Mouse (Mus musculus) embryonic facial prominence, embryonic 11.5 days (tissue): ENCODE results near the gene Rsrc1. TPM values are rescaled to one million over a fixed set of nuclear protein-coding genes. Genes with fewer than 3 reads are reported as not detected.

Experiments used
- ATAC-seq: fragments of 200-750 bp; cut with Nextera tagmentation; replicated peaks from 2 replicates; pipeline ENCODE4 v1.8.0; 2017; ENCODE audit warnings: low read depth; ENCODE audit not compliant: insufficient number of reproducible peaks, low FRiP score, low TSS enrichment
- DNase-seq: peaks from one replicate; pipeline ENCODE4 v3.0.0-alpha.2; 2015; ENCODE audit warnings: low spot score
- H3K27ac ChIP-seq: fragments of 300-500 bp; sonication (generic); replicated peaks from 2 replicates; pipeline ENCODE4 v1.5.1; 2014; ENCODE audit warnings: mild to moderate bottlenecking, low read depth, low read length, control low read depth
- H3K27me3 ChIP-seq: fragments of 300-500 bp; sonication (generic); 2 replicates; pipeline ENCODE4 v1.6.1; 2014; ENCODE audit warnings: mild to moderate bottlenecking, low read length, moderate library complexity, mixed read lengths; ENCODE audit not compliant: control insufficient read depth, insufficient read depth
- H3K36me3 ChIP-seq: fragments of 300-500 bp; sonication (generic); replicated peaks from 2 replicates; pipeline ENCODE4 v1.6.1; 2014; ENCODE audit warnings: low read depth, mild to moderate bottlenecking, low read length, moderate library complexity, mixed read lengths; ENCODE audit not compliant: control insufficient read depth, insufficient read depth
- H3K4me1 ChIP-seq: fragments of 300-500 bp; sonication (generic); 2 replicates; pipeline ENCODE4 v1.6.1; 2014; ENCODE audit warnings: low read length, mixed read lengths; ENCODE audit not compliant: control insufficient read depth, insufficient read depth
- H3K4me2 ChIP-seq: fragments of 300-500 bp; sonication (generic); 2 replicates; pipeline ENCODE4 v1.6.1; 2014; ENCODE audit warnings: low read depth, mild to moderate bottlenecking, control low read depth, low read length, moderate library complexity
- H3K4me3 ChIP-seq: fragments of 300-500 bp; sonication (generic); 2 replicates; pipeline ENCODE4 v1.5.1; 2014; ENCODE audit warnings: low read depth, low read length, control low read depth
- H3K9ac ChIP-seq: fragments of 300-500 bp; sonication (generic); replicated peaks from 2 replicates; pipeline ENCODE4 v1.6.1; 2014; ENCODE audit warnings: mild to moderate bottlenecking, control low read depth, low read length
- H3K9me3 ChIP-seq: fragments of 300-500 bp; sonication (generic); replicated peaks from 2 replicates; pipeline ENCODE4 v1.6.1; 2016; ENCODE audit warnings: mild to moderate bottlenecking, low read length, inconsistent platforms, mixed read lengths; ENCODE audit not compliant: control insufficient read depth
- WGBS: fragments of 180-500 bp; shearing (Covaris S2); extraction: QIAGEN DNeasy Blood & Tissue Kit; methylation state at CpG from one replicate; pipeline ENCODE4 v1.1.7; 2014; 5-methylcytosine and 5-hydroxymethylcytosine counted together
- polyA plus RNA-seq: library from polyadenylated mRNA; unstranded; fragments of >200 nt; fragmentation: Nextera tagmentation; extraction: Ambion mirVana; gene quantifications from 2 replicates; pipeline ENCODE4 v1.2.1, GENCODE M21; 2014

The Rsrc1 gene
- polyA plus RNA-seq, 1 experiment from 2014 or later = 54.8 TPM

- H3K4me2 ChIP-seq = no peak overlapping the region
- H3K9ac ChIP-seq = no peak overlapping the region
- H3K9me3 ChIP-seq = no peaks in the 10 kb centered on the region
- no peaks in the 10 kb centered on the region for H3K4me1 ChIP-seq
- H3K27ac ChIP-seq = no peak overlapping the region
- DNase-seq (no peak), ATAC-seq (no peak)
- no peaks in the 10 kb centered on the region for H3K36me3 ChIP-seq
- no peak overlapping the region for H3K4me3 ChIP-seq
- no peaks in the 10 kb centered on the region for H3K27me3 ChIP-seq
- WGBS = 79% methylated on average over 5 of the region's 5 CpGs
Observed at GRCm38 (mm10) chr3:67369407-67370079, 388.4 kb downstream of the Rsrc1 start.

DNA sequence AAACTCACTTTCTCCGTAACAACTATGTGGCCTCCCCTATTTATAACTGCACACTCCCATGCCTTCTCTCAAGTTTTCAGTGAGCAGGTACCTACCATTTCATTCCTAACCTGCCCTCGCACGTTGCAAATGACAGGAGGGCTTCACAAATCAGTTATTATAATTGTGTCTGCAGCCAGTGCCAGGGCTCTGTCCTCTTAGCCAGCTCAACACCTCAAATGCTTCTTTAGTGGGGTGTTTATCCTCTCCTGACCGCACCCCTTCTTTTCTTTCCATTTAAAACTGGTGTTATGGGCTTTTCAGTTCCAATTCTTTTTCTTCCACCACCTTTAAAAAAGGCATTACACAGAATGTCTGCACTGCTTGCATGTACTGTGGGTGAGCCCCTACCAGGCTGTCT lies 391.0 kb downstream of the Rsrc1 start:
- Histone ChIP-seq H3K4me3 (no peak overlapping the region), H3K9ac (no peak overlapping the region), H3K36me3 (no peaks in the 10 kb centered on the region), H3K9me3 (no peaks in the 10 kb centered on the region), H3K4me2 (no peak overlapping the region), H3K27ac (no peak overlapping the region), H3K4me1 (no peaks in the 10 kb centered on the region), H3K27me3 (no peaks in the 10 kb centered on the region)
- WGBS = 71% methylated on average over 4 of the region's 4 CpGs
- no peak for ATAC-seq
- DNase-seq = no peak

DNA sequence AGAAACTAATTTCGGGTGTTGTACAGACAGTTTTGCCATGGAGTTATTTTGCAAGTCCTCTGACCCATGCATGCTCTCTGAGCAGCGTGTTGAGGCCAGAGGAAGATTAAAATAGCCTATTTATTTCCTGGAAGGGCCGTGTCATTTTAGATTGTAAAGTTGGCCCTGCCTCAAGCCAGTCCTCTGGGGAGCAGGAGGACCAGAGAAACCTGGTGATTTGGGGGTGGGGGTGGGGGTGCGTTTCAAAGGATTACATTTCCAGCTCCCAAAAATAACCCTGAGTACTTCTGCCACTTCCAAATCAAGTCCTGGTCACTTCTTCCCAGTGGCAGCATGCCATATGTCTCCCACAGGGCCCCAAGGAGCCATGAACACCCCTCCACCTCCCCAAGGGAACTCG lies 391.6 kb downstream of the Rsrc1 start:
- Histone ChIP-seq H3K4me3 (no peak overlapping the region), H3K27ac (no peak overlapping the region), H3K27me3 (no peaks in the 10 kb centered on the region), H3K9ac (no peak overlapping the region), H3K36me3 (no peaks in the 10 kb centered on the region), H3K4me1 (no peaks in the 10 kb centered on the region), H3K9me3 (no peaks in the 10 kb centered on the region), H3K4me2 (no peak overlapping the region)
- 59% methylated on average over 5 of the region's 5 CpGs for WGBS
- ATAC-seq = no peak
- DNase-seq = no peak

- WGBS = under 1% methylated on average over 35 of the region's 35 CpGs
- H3K9me3 ChIP-seq = no peaks in the 10 kb centered on the region
- H3K4me3 ChIP-seq = peak within 1 kb of the TSS; percentile 40
- H3K4me2 ChIP-seq = peak within 1 kb of the TSS; percentile 84
- no peaks in the 10 kb centered on the region for H3K4me1 ChIP-seq
- H3K9ac ChIP-seq = 0 out of 2 replicates have a peak within 1 kb of the TSS, but pooled peaks have one; percentile 51
- no peaks in the 10 kb centered on the region for H3K36me3 ChIP-seq
- DNase-seq (peak; percentile 96), ATAC-seq (peak; percentile 95)
- H3K27ac ChIP-seq = no peak within 1 kb of the TSS
- H3K27me3 ChIP-seq = no peaks in the 10 kb centered on the region
Observed at GRCm38 (mm10) chr3:67373872-67374271, 392.7 kb downstream of the Rsrc1 start, which contains the start of gene Mlf1. Mlf1 (plus strand) TSS chr3:67374097.

DNA sequence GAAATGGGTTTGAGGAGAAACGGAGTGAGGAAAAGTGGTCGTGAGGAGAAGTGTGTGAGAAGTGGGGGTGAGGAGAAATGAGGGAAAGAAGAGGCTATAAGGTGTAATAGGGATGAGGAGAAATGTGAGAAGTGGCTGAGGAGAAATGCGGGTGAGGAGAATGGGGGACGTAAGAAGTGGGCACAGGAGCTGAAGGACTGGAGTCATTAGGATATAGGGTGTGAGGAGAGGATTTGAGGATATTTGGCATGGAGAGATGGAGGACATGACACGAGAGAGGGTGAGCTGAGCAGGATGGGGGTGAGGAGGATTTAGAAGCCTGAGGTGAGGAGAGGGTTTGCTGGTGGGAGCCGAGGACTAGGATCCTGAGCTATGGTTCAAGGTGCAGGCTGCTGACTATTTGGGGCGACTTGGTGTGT lies 393.2 kb downstream of the Rsrc1 start:
- 34% methylated on average over 7 of the region's 7 CpGs for WGBS
- Histone ChIP-seq H3K9me3 (no peaks in the 10 kb centered on the region), H3K4me2 (peak overlapping the region; percentile 84), H3K9ac (0 out of 2 replicates have a peak overlapping the region, but pooled peaks have one; percentile 51), H3K4me3 (peak overlapping the region; percentile 40), H3K4me1 (no peaks in the 10 kb centered on the region), H3K27ac (no peak overlapping the region), H3K27me3 (no peaks in the 10 kb centered on the region), H3K36me3 (no peaks in the 10 kb centered on the region)
- DNase-seq (no peak), ATAC-seq (peak; percentile 50; the same call in 1 of the 2 replicates)

DNA sequence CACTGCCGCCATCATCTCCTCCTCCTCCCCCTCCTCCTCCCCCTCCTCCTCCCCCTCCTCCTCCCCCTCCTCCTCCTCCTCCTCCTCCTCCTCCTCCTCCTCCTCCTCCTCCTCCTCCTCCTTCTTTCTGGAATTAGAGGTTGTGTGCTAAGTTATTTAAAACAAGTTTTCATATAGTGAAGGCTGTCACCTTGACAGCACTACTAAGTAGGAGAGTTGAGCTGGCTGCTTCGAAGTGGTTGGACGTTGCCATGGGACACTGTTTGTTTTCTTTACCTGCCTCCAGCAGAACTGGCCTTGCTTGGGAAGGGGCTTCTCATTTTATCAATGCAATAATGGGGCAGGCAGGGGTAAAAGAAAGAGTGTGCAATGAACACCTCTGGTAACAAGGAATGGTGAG lies 393.9 kb downstream of the Rsrc1 start, which contains the start of gene Gm17402:
TSS of gene Gm17402 (minus strand) at position 101 of the 400 bp plus-strand sequence.
- peak within 1 kb of the TSS; percentile 84 for H3K4me2 ChIP-seq
- peak within 1 kb of the TSS; percentile 40 for H3K4me3 ChIP-seq
- 51% methylated on average over 3 of the region's 3 CpGs for WGBS
- no peaks in the 10 kb centered on the region for H3K4me1 ChIP-seq
- H3K27me3 ChIP-seq = no peaks in the 10 kb centered on the region
- H3K36me3 ChIP-seq = no peaks in the 10 kb centered on the region
- ATAC-seq (no peak), DNase-seq (peak; percentile 4)
- H3K27ac ChIP-seq = no peak within 1 kb of the TSS
- 0 out of 2 replicates have a peak within 1 kb of the TSS, but pooled peaks have one; percentile 51 for H3K9ac ChIP-seq
- no peaks in the 10 kb centered on the region for H3K9me3 ChIP-seq

GRCm38 (mm10) chr3:67378215-67378614 lies 397.0 kb downstream of the Rsrc1 start:
- Histone ChIP-seq H3K27ac (no peak overlapping the region), H3K9me3 (no peaks in the 10 kb centered on the region), H3K27me3 (no peaks in the 10 kb centered on the region), H3K9ac (no peak overlapping the region), H3K36me3 (no peaks in the 10 kb centered on the region), H3K4me2 (no peak overlapping the region), H3K4me1 (no peaks in the 10 kb centered on the region), H3K4me3 (no peak overlapping the region)
- no peak for ATAC-seq
- no peak for DNase-seq
